Mouse (Mus musculus): ENCODE measurements around the gene Erbb4. TPM values are rescaled to one million over a fixed set of nuclear protein-coding genes. Genes with fewer than 3 reads are reported as not detected.
A peak's percentile ranks its signal among the peaks of the same experiment; 100 is the strongest.

Erbb4 gene
- total RNA-seq, 2 experiments from 2014 or later: 57.6 to 60.9 TPM

- intact Hi-C loops (cut with DNase I): no loop called here
- DNase-seq (ENCODE audit: extremely low spot score in 1 of 2, low spot score in 2 of 2): no peak
Observed at GRCm38 (mm10) chr1:68275819-68276218, 832.0 kb downstream of the Erbb4 start.

- intact Hi-C loops (cut with DNase I): no loop called here
- no peak for DNase-seq (ENCODE audit: extremely low spot score in 1 of 2, low spot score in 2 of 2)
Observed at GRCm38 (mm10) chr1:68178580-68178979, 929.3 kb downstream of the Erbb4 start.

GRCm38 (mm10) chr1:68155253-68155652 is 952.6 kb downstream of the Erbb4 start:
- DNase-seq (ENCODE audit: extremely low spot score in 1 of 2, low spot score in 2 of 2): no peak
- intact Hi-C loops (cut with DNase I): no loop called here

GRCm38 (mm10) chr1:68150572-68150971 is 957.3 kb downstream of the Erbb4 start:
- DNase-seq (ENCODE audit: extremely low spot score in 1 of 2, low spot score in 2 of 2): no peak
- intact Hi-C loops (cut with DNase I): no loop called here

- intact Hi-C loops (cut with DNase I): no loop called here
- no peak for DNase-seq (ENCODE audit: extremely low spot score in 1 of 2, low spot score in 2 of 2)
Observed at GRCm38 (mm10) chr1:68142562-68143350, 965.1 kb downstream of the Erbb4 start.

GRCm38 (mm10) chr1:68134943-68135342 is 972.9 kb downstream of the Erbb4 start:
- intact Hi-C loops (cut with DNase I): no loop called here
- no peak for DNase-seq (ENCODE audit: extremely low spot score in 1 of 2, low spot score in 2 of 2)

- intact Hi-C loops (cut with DNase I): no loop called here
- DNase-seq (ENCODE audit: extremely low spot score in 1 of 2, low spot score in 2 of 2): no peak
Observed at GRCm38 (mm10) chr1:68134450-68134849, 973.4 kb downstream of the Erbb4 start.

GRCm38 (mm10) chr1:68123541-68123940 is 984.3 kb downstream of the Erbb4 start:
- intact Hi-C loops (cut with DNase I): no loop called here
- no peak for DNase-seq (ENCODE audit: extremely low spot score in 1 of 2, low spot score in 2 of 2)

- DNase-seq (ENCODE audit: extremely low spot score in 1 of 2, low spot score in 2 of 2): no peak
- intact Hi-C loops (cut with DNase I): no loop called here
Observed at GRCm38 (mm10) chr1:68120364-68120763, 987.5 kb downstream of the Erbb4 start.

- DNase-seq (ENCODE audit: extremely low spot score in 1 of 2, low spot score in 2 of 2): no peak
- intact Hi-C loops (cut with DNase I): no loop called here
Observed at GRCm38 (mm10) chr1:68115721-68116120, 992.1 kb downstream of the Erbb4 start.

- intact Hi-C loops (cut with DNase I): loop anchor here (10.0 kb wide), 1 partner anchor 1028 kb away; no protein-coding TSS in a partner anchor
- DNase-seq (ENCODE audit: extremely low spot score in 1 of 2, low spot score in 2 of 2): peak in 1 of 2 experiments; percentile 27
Observed at GRCm38 (mm10) chr1:68106543-68106860, 1001.4 kb downstream of the Erbb4 start.

- no peak for DNase-seq (ENCODE audit: extremely low spot score in 1 of 2, low spot score in 2 of 2)
- intact Hi-C loops (cut with DNase I): loop anchor here (10.0 kb wide), 1 partner anchor 1029 kb away; no protein-coding TSS in a partner anchor
Observed at GRCm38 (mm10) chr1:68105834-68106542, 1001.9 kb downstream of the Erbb4 start.

GRCm38 (mm10) chr1:68089623-68090022 is 1018.2 kb downstream of the Erbb4 start:
- no peak for DNase-seq (ENCODE audit: extremely low spot score in 1 of 2, low spot score in 2 of 2)
- intact Hi-C loops (cut with DNase I): no loop called here

- intact Hi-C loops (cut with DNase I): no loop called here
- no peak for DNase-seq (ENCODE audit: extremely low spot score in 1 of 2, low spot score in 2 of 2)
Observed at GRCm38 (mm10) chr1:68056494-68056893, 1051.4 kb downstream of the Erbb4 start.

- intact Hi-C loops (cut with DNase I): no loop called here
Observed at GRCm38 (mm10) chr1:68054715-68055114, 1053.1 kb downstream of the Erbb4 start.

GRCm38 (mm10) chr1:68049856-68050255 is 1058.0 kb downstream of the Erbb4 start:
- no peak for DNase-seq (ENCODE audit: extremely low spot score in 1 of 2, low spot score in 2 of 2)
- intact Hi-C loops (cut with DNase I): no loop called here

More at GRCm38 (mm10) chr1:68054715-68055114, 1053.1 kb downstream of the Erbb4 start:
- DNase-seq (ENCODE audit: extremely low spot score in 1 of 2, low spot score in 2 of 2): peak in 1 of 2 experiments; percentile 11

- intact Hi-C loops (cut with DNase I): no loop called here
- peak in 1 of 2 experiments; percentile 1 for DNase-seq (ENCODE audit: extremely low spot score in 1 of 2, low spot score in 2 of 2)
Observed at GRCm38 (mm10) chr1:68047139-68047538, 1060.7 kb downstream of the Erbb4 start.

GRCm38 (mm10) chr1:68046551-68046970 is 1061.3 kb downstream of the Erbb4 start:
- peak; percentile 21 to 35 for DNase-seq (ENCODE audit: extremely low spot score in 1 of 2, low spot score in 2 of 2)
- intact Hi-C loops (cut with DNase I): no loop called here

- no peak for DNase-seq (ENCODE audit: extremely low spot score in 1 of 2, low spot score in 2 of 2)
- intact Hi-C loops (cut with DNase I): no loop called here
Observed at GRCm38 (mm10) chr1:68024086-68024940, 1083.5 kb downstream of the Erbb4 start.
